Mouse (Mus musculus) adrenal gland (tissue): ENCODE results near the gene Mbnl3.

Source experiments
- microRNA-seq, 2 experiments: library from miRNA; unstranded; fragments of <30 nt; microRNA quantifications; one replicate each; pipeline ENCODE4; 2019

Gene Mbnl3

Small RNA genes lying within 50 kb of the gene (microRNA-seq; reads per million reads assigned to microRNA genes)
- gene Gm23417, result 0 reads per million in 2 experiments
